Mouse (Mus musculus) erythroblast, embryonic 14.5 days (primary cell): ENCODE results near the gene Tchp.

Experiments used
- GATA1 ChIP-seq: IDR thresholded peaks from 2 replicates; pipeline ENCODE4 v1.6.1; 2012; ENCODE audit warnings: low read length, inconsistent platforms, mixed read lengths
- TAL1 ChIP-seq: IDR thresholded peaks from 3 replicates; pipeline ENCODE4 v1.6.1; 2012; ENCODE audit warnings: low read length, inconsistent platforms, mixed read lengths

DNA sequence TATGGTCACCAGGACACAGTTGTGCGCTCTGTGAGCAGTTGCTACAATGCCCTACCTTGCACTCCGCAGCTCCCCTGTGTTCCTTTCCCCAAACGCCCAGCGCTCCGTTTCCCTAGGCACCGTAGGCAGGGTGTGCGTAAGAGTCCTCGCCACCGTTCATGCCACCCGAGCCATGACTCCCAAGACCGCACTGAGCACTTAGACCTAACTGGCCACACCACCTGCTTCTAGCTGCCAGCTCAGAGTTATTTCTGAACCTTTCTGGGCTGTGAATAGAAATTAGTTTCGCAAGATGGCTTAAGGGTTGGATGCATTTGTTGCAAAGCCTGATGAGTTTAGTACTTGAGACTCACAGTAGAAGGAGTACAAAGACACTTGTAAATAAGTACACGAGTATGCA is 15.3 kb downstream of the Tchp start:
- TF ChIP-seq GATA1 (no peak), TAL1 (no peak)
